Mouse (Mus musculus): ENCODE measurements around the gene Prr23a2. TPM values are rescaled to one million over a fixed set of nuclear protein-coding genes. Genes with fewer than 3 reads are reported as not detected.

The Prr23a2 gene
- total and polyA plus RNA-seq, 2 experiments from 2014 or later = not detected

- no peak for DNase-seq (ENCODE audit: low spot score)
- 92% methylated on average over 2 of the region's 2 CpGs for WGBS
- no peak overlapping the region for H3K27ac ChIP-seq (ENCODE audit: low read depth)
These were observed 36.8 kb upstream of the Prr23a2 start for GRCm38 (mm10) chr9:98819481-98819880.

GRCm38 (mm10) chr9:98820461-98820860 is 35.8 kb upstream of the Prr23a2 start:
- no peak overlapping the region for H3K4me2 ChIP-seq (ENCODE audit: low read depth, low read length)
- H3K4me3 ChIP-seq (ENCODE audit: low read depth, low read length) = no peak overlapping the region
- H3K4me1 ChIP-seq (ENCODE audit: control insufficient read depth, insufficient read depth) = no peaks in the 10 kb centered on the region
- H3K27ac ChIP-seq (ENCODE audit: low read depth) = no peak overlapping the region
- DNase-seq (ENCODE audit: low spot score) = no peak
- H3K9me3 ChIP-seq (replicated peaks; ENCODE audit: control insufficient read depth, low read length) = 0 out of 2 replicates have a peak, but pooled peaks cover 3% of the 10 kb centered on the region
- 89% methylated on average over 4 of the region's 4 CpGs for WGBS
- H3K36me3 ChIP-seq (replicated peaks; ENCODE audit: control insufficient read depth, insufficient read depth, low read length) = no peaks in the 10 kb centered on the region
- no peaks in the 10 kb centered on the region for H3K27me3 ChIP-seq (ENCODE audit: control insufficient read depth, insufficient read depth, low read length)
- no peak overlapping the region for H3K9ac ChIP-seq (replicated peaks; ENCODE audit: low read depth, low read length)
- TF ChIP-seq CTCF (IDR thresholded peaks at IDR 0.05; ENCODE audit: low read depth) (no peak), EP300 (IDR thresholded peaks at IDR 0.05; ENCODE audit: low read depth) (no peak)
- no peak for ATAC-seq (ENCODE audit: insufficient read depth, low read depth)

More at GRCm38 (mm10) chr9:98819481-98819880, 36.8 kb upstream of the Prr23a2 start:
- H3K4me2 ChIP-seq (ENCODE audit: low read depth, low read length) = no peak overlapping the region
- no peak for ATAC-seq (ENCODE audit: insufficient read depth, low read depth)
- no peak overlapping the region for H3K4me3 ChIP-seq (ENCODE audit: low read depth, low read length)
- no peaks in the 10 kb centered on the region for H3K4me1 ChIP-seq (ENCODE audit: control insufficient read depth, insufficient read depth)
- TF ChIP-seq CTCF (IDR thresholded peaks at IDR 0.05; ENCODE audit: low read depth) (no peak), EP300 (IDR thresholded peaks at IDR 0.05; ENCODE audit: low read depth) (no peak)
- H3K27me3 ChIP-seq (ENCODE audit: control insufficient read depth, insufficient read depth, low read length) = no peaks in the 10 kb centered on the region
- no peak overlapping the region for H3K9ac ChIP-seq (replicated peaks; ENCODE audit: low read depth, low read length)
- H3K36me3 ChIP-seq (replicated peaks; ENCODE audit: control insufficient read depth, insufficient read depth, low read length) = no peaks in the 10 kb centered on the region
- 0 out of 2 replicates have a peak, but pooled peaks cover 3% of the 10 kb centered on the region for H3K9me3 ChIP-seq (replicated peaks; ENCODE audit: control insufficient read depth, low read length)

- no peak for DNase-seq (ENCODE audit: low spot score)
- Histone ChIP-seq H3K9me3 (replicated peaks; ENCODE audit: control insufficient read depth, low read length) (0 out of 2 replicates have a peak, but pooled peaks cover 3% of the 10 kb centered on the region), H3K4me3 (ENCODE audit: low read depth, low read length) (no peak overlapping the region), H3K4me1 (ENCODE audit: control insufficient read depth, insufficient read depth) (no peaks in the 10 kb centered on the region), H3K27ac (ENCODE audit: low read depth) (no peak overlapping the region), H3K4me2 (ENCODE audit: low read depth, low read length) (no peak overlapping the region), H3K9ac (replicated peaks; ENCODE audit: low read depth, low read length) (no peak overlapping the region), H3K36me3 (replicated peaks; ENCODE audit: control insufficient read depth, insufficient read depth, low read length) (no peaks in the 10 kb centered on the region), H3K27me3 (ENCODE audit: control insufficient read depth, insufficient read depth, low read length) (no peaks in the 10 kb centered on the region)
- TF ChIP-seq EP300 (IDR thresholded peaks at IDR 0.05; ENCODE audit: low read depth) (no peak), CTCF (IDR thresholded peaks at IDR 0.05; ENCODE audit: low read depth) (no peak)
- no peak for ATAC-seq (ENCODE audit: insufficient read depth, low read depth)
These were observed 35.2 kb upstream of the Prr23a2 start for GRCm38 (mm10) chr9:98821067-98821466.

- Histone ChIP-seq H3K4me3 (ENCODE audit: low read depth, low read length) (no peak overlapping the region), H3K4me1 (ENCODE audit: control insufficient read depth, insufficient read depth) (no peaks in the 10 kb centered on the region), H3K9ac (replicated peaks; ENCODE audit: low read depth, low read length) (no peak overlapping the region), H3K9me3 (replicated peaks; ENCODE audit: control insufficient read depth, low read length) (0 out of 2 replicates have a peak, but pooled peaks cover 3% of the 10 kb centered on the region), H3K27ac (ENCODE audit: low read depth) (no peak overlapping the region), H3K36me3 (replicated peaks; ENCODE audit: control insufficient read depth, insufficient read depth, low read length) (no peaks in the 10 kb centered on the region), H3K27me3 (ENCODE audit: control insufficient read depth, insufficient read depth, low read length) (no peaks in the 10 kb centered on the region), H3K4me2 (ENCODE audit: low read depth, low read length) (no peak overlapping the region)
- no peak for ATAC-seq (ENCODE audit: insufficient read depth, low read depth)
- 77% methylated on average over 7 of the region's 7 CpGs for WGBS
- no peak for DNase-seq (ENCODE audit: low spot score)
- TF ChIP-seq EP300 (IDR thresholded peaks at IDR 0.05; ENCODE audit: low read depth) = no peak
- no peak for TF ChIP-seq CTCF (IDR thresholded peaks at IDR 0.05; ENCODE audit: low read depth)
These were observed 32.5 kb upstream of the Prr23a2 start for GRCm38 (mm10) chr9:98823805-98824204.

- TF ChIP-seq EP300 (IDR thresholded peaks at IDR 0.05; ENCODE audit: low read depth) = no peak
- TF ChIP-seq CTCF (IDR thresholded peaks at IDR 0.05; ENCODE audit: low read depth) = no peak
- DNase-seq (ENCODE audit: low spot score) = no peak
- Histone ChIP-seq H3K9ac (replicated peaks; ENCODE audit: low read depth, low read length) (no peak overlapping the region), H3K27ac (ENCODE audit: low read depth) (no peak overlapping the region), H3K4me1 (ENCODE audit: control insufficient read depth, insufficient read depth) (no peaks in the 10 kb centered on the region), H3K9me3 (replicated peaks; ENCODE audit: control insufficient read depth, low read length) (no peaks in the 10 kb centered on the region), H3K4me2 (ENCODE audit: low read depth, low read length) (no peak overlapping the region), H3K4me3 (ENCODE audit: low read depth, low read length) (no peak overlapping the region), H3K36me3 (replicated peaks; ENCODE audit: control insufficient read depth, insufficient read depth, low read length) (no peaks in the 10 kb centered on the region), H3K27me3 (ENCODE audit: control insufficient read depth, insufficient read depth, low read length) (no peaks in the 10 kb centered on the region)
- WGBS = 31% methylated on average over 5 of the region's 5 CpGs
- no peak for ATAC-seq (ENCODE audit: insufficient read depth, low read depth)
These were observed 26.8 kb upstream of the Prr23a2 start for GRCm38 (mm10) chr9:98829508-98829907.

- Histone ChIP-seq H3K9me3 (replicated peaks; ENCODE audit: control insufficient read depth, low read length) (no peaks in the 10 kb centered on the region), H3K4me3 (ENCODE audit: low read depth, low read length) (no peak overlapping the region), H3K9ac (replicated peaks; ENCODE audit: low read depth, low read length) (no peak overlapping the region), H3K4me2 (ENCODE audit: low read depth, low read length) (no peak overlapping the region), H3K27ac (ENCODE audit: low read depth) (no peak overlapping the region), H3K4me1 (ENCODE audit: control insufficient read depth, insufficient read depth) (no peaks in the 10 kb centered on the region), H3K27me3 (ENCODE audit: control insufficient read depth, insufficient read depth, low read length) (no peaks in the 10 kb centered on the region), H3K36me3 (replicated peaks; ENCODE audit: control insufficient read depth, insufficient read depth, low read length) (no peaks in the 10 kb centered on the region)
- 77% methylated on average over 7 of the region's 7 CpGs for WGBS
- TF ChIP-seq CTCF (IDR thresholded peaks at IDR 0.05; ENCODE audit: low read depth) (no peak), EP300 (IDR thresholded peaks at IDR 0.05; ENCODE audit: low read depth) (no peak)
- ATAC-seq (ENCODE audit: insufficient read depth, low read depth) = no peak
- no peak for DNase-seq (ENCODE audit: low spot score)
These were observed 18.7 kb upstream of the Prr23a2 start for GRCm38 (mm10) chr9:98837537-98838074.
